Mouse (Mus musculus): Measurements from ENCODE around the gene Itga5.

GRCm38 (mm10) chr15:103361269-103361668, 5.3 kb downstream of the Itga5 start:
- TF ChIP-seq CTCF (conservative IDR thresholded peaks at IDR 0.05; ENCODE audit: low read length) (no peak), POU5F1 (IDR thresholded peaks at IDR 0.05; ENCODE audit: borderline replicate concordance, low read length) (no peak), NANOG (IDR thresholded peaks at IDR 0.05; ENCODE audit: borderline replicate concordance, low read length) (no peak)

All from E14TG2a.4 (cell line).